Mouse (Mus musculus) urinary bladder, postnatal 25 days (tissue): Measurements from ENCODE around the gene Paqr4.
"Not testable (repeated sequence)": the region's sequence is repeated elsewhere in the genome, so short reads cannot be mapped to it uniquely, and the experiment has no call there.

Experiments
- DNase-seq: peaks from one replicate; pipeline ENCODE4 v3.0.0; 2022; ENCODE audit warnings: low spot score

The Paqr4 gene

GRCm38 (mm10) chr17:23740598-23741021 lies at the start of gene Paqr4:
TSS of gene Paqr4 (minus strand) at chr17:23740867.
- DNase-seq: no peak

- no peak for DNase-seq
Observed at GRCm38 (mm10) chr17:23789749-23790268, 49.1 kb upstream of the Paqr4 start.

GRCm38 (mm10) chr17:23788973-23789372 lies 48.3 kb upstream of the Paqr4 start:
- DNase-seq: no peak

GRCm38 (mm10) chr17:23786510-23786931 lies 45.9 kb upstream of the Paqr4 start:
- DNase-seq: no peak

GRCm38 (mm10) chr17:23785561-23786471 lies 45.1 kb upstream of the Paqr4 start, which contains the start of gene Flywch2:
TSS of gene Flywch2 (minus strand) at chr17:23786081.
- peak; percentile 70 for DNase-seq

GRCm38 (mm10) chr17:23783352-23783751 lies 42.7 kb upstream of the Paqr4 start:
- DNase-seq: no peak

- no peak for DNase-seq
Observed at GRCm38 (mm10) chr17:23778447-23778846, 37.8 kb upstream of the Paqr4 start.

- no peak for DNase-seq
Observed at GRCm38 (mm10) chr17:23777141-23777540, 36.5 kb upstream of the Paqr4 start.

GRCm38 (mm10) chr17:23776216-23776615 lies 35.5 kb upstream of the Paqr4 start:
- no peak for DNase-seq

- peak; percentile 69 for DNase-seq
Observed at GRCm38 (mm10) chr17:23774090-23774489, 33.4 kb upstream of the Paqr4 start.

GRCm38 (mm10) chr17:23773676-23774075 lies 33.0 kb upstream of the Paqr4 start:
- DNase-seq: no peak

- not testable (repeated sequence) for DNase-seq
Observed at GRCm38 (mm10) chr17:23772219-23772556, 31.5 kb upstream of the Paqr4 start.

GRCm38 (mm10) chr17:23771284-23772218 lies 30.9 kb upstream of the Paqr4 start, which contains the start of gene Flywch1:
TSS of gene Flywch1 (minus strand) at chr17:23771602.
- DNase-seq: peak; percentile 92

- no peak for DNase-seq
Observed at GRCm38 (mm10) chr17:23770896-23771283, 30.2 kb upstream of the Paqr4 start.

- no peak for DNase-seq
Observed at GRCm38 (mm10) chr17:23770493-23770892, 29.8 kb upstream of the Paqr4 start.

- no peak for DNase-seq
Observed at GRCm38 (mm10) chr17:23762976-23763375, 22.3 kb upstream of the Paqr4 start.

- no peak for DNase-seq
Observed at GRCm38 (mm10) chr17:23761155-23761554, 20.5 kb upstream of the Paqr4 start.

GRCm38 (mm10) chr17:23760231-23760630 lies 19.6 kb upstream of the Paqr4 start:
- no peak for DNase-seq

GRCm38 (mm10) chr17:23758801-23759200 lies 18.1 kb upstream of the Paqr4 start:
- no peak for DNase-seq

- no peak for DNase-seq
Observed at GRCm38 (mm10) chr17:23757581-23757980, 16.9 kb upstream of the Paqr4 start.

- DNase-seq: no peak
Observed at GRCm38 (mm10) chr17:23755689-23756088, 15.0 kb upstream of the Paqr4 start.
